Mouse (Mus musculus) ES-E14 (cell line): Measurements from ENCODE around the gene Prpf40b. TPM values are rescaled to one million over a fixed set of nuclear protein-coding genes. Genes with fewer than 3 reads are reported as not detected.

Experiments
- DNase-seq: peaks from one replicate; pipeline ENCODE4 v3.0.0-alpha.2; 2013; ENCODE audit warnings: low read depth, low spot score
- H3K27ac ChIP-seq: 2 replicates; pipeline ENCODE4 v1.5.1; 2012; ENCODE audit warnings: low read depth, mild to moderate bottlenecking, low read length, moderate library complexity, mixed read lengths; ENCODE audit not compliant: poor library complexity, insufficient read depth, severe bottlenecking
- H3K36me3 ChIP-seq: 2 replicates; pipeline ENCODE4 v1.6.1; 2012; ENCODE audit warnings: mild to moderate bottlenecking, low read length, moderate library complexity, mixed read lengths; ENCODE audit not compliant: control insufficient read depth, poor library complexity, insufficient read depth, severe bottlenecking
- H3K4me1 ChIP-seq, 2 experiments: fragments of 150-350 bp in 1 of 2; sonication (generic) in 1 of 2; 2 replicates each; pipeline ENCODE4 v1.6.1; 2012; ENCODE audit warnings: low read length in 2 of 2, mild to moderate bottlenecking in 1 of 2, mixed read lengths in 1 of 2; ENCODE audit not compliant: control insufficient read depth in 2 of 2, insufficient read depth in 2 of 2, poor library complexity in 1 of 2
- H3K4me3 ChIP-seq, 2 experiments: fragments of 150-350 bp in 1 of 2; sonication (generic) in 1 of 2; 2 replicates each; pipeline ENCODE4 v1.5.1; 2012; ENCODE audit warnings: low read length in 2 of 2, low read depth in 1 of 2, mild to moderate bottlenecking in 1 of 2, mixed read lengths in 1 of 2; ENCODE audit not compliant: insufficient read depth in 1 of 2, poor library complexity in 1 of 2, severe bottlenecking in 1 of 2
- H3K9ac ChIP-seq: 2 replicates; pipeline ENCODE4 v1.6.1; 2012; ENCODE audit warnings: low read depth, mild to moderate bottlenecking, low read length, mixed read lengths; ENCODE audit not compliant: poor library complexity, insufficient read depth, severe bottlenecking
- H3K9me3 ChIP-seq: fragments of 150-350 bp; sonication (generic); 2 replicates; pipeline ENCODE4 v1.6.1; 2012; ENCODE audit warnings: low read depth, mild to moderate bottlenecking, low read length; ENCODE audit not compliant: control insufficient read depth, insufficient read depth
- CHD2 ChIP-seq: IDR thresholded peaks from 2 replicates; pipeline ENCODE4 v1.6.1; 2014; ENCODE audit warnings: mild to moderate bottlenecking, low read depth, low read length, inconsistent platforms
- HCFC1 ChIP-seq: IDR thresholded peaks from 2 replicates; pipeline ENCODE4 v1.6.1; 2012; ENCODE audit warnings: low read length, inconsistent platforms, borderline replicate concordance; ENCODE audit not compliant: insufficient read depth
- MAFK ChIP-seq: IDR thresholded peaks from 2 replicates; pipeline ENCODE4 v1.6.1; 2014; ENCODE audit warnings: mild to moderate bottlenecking, low read depth, low read length, inconsistent platforms; ENCODE audit not compliant: insufficient read depth
- ZC3H11A ChIP-seq: IDR thresholded peaks from 2 replicates; pipeline ENCODE4 v1.6.1; 2012; ENCODE audit warnings: low read depth, mild to moderate bottlenecking, inconsistent platforms, low read length, borderline replicate concordance
- ZNF384 ChIP-seq: IDR thresholded peaks from 2 replicates; pipeline ENCODE4 v1.6.1; 2012; ENCODE audit warnings: low read depth, low read length, inconsistent platforms
- in situ Hi-C, 2 experiments: fragments of 600-800 bp; cut with MboI; formaldehyde crosslinking; loops; one replicate each; pipeline ENCODE4 v1.15.1; 2025; ENCODE audit warnings: low sequenced_read_pairs in 2 of 2, inconsistent platforms in 1 of 2; ENCODE audit not compliant: unreplicated experiment in 2 of 2
- total RNA-seq: library from RNA; depleted of rRNA; stranded (reverse); fragments of 300-350 nt; gene quantifications from 2 replicates; pipeline ENCODE4 v1.2.3, GENCODE M21; 2012

The Prpf40b gene
- total RNA-seq, 1 experiment, result 42.4 TPM

- Histone ChIP-seq H3K4me1 (peaks cover 2 to 12% of the 10 kb centered on the region in 2 experiments; a peak in 2 of 4 replicates), H3K9ac (no peak overlapping the region), H3K9me3 (no peaks in the 10 kb centered on the region), H3K36me3 (no peaks in the 10 kb centered on the region), H3K27ac (no peak overlapping the region), H3K4me3 (no peak overlapping the region)
- TF ChIP-seq CHD2, result no peak
- no peak for TF ChIP-seq HCFC1
- no peak for TF ChIP-seq ZNF384
- no peak for DNase-seq
- in situ Hi-C loops, result no loop called here
These were observed 10.2 kb upstream of the Prpf40b start for GRCm38 (mm10) chr15:99284527-99285188.

DNA sequence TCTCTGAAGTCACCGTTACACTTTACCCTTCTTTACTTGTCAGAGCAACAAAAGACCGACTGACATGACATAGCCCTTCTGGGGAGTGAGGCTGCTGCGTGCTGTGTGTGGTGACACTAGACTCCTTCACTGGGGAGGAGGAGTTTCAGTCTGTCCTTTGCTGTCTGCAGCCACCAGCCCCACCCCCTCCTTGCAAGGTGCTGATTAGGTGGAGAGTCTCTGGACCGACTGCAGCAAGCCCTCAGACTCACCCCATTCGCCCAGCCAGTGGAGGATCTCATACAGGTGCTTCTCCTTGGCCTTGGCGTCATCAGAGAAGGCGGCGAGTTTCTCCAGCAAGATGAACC is 9.7 kb upstream of the Prpf40b start:
- Histone ChIP-seq H3K9me3 (no peaks in the 10 kb centered on the region), H3K4me3 (no peak overlapping the region), H3K4me1 (peaks cover 2 to 12% of the 10 kb centered on the region in 2 experiments; a peak in 2 of 4 replicates), H3K27ac (no peak overlapping the region), H3K36me3 (no peaks in the 10 kb centered on the region), H3K9ac (no peak overlapping the region)
- in situ Hi-C loops, result no loop called here
- TF ChIP-seq ZNF384 (no peak), CHD2 (no peak), MAFK (no peak), HCFC1 (no peak), ZC3H11A (no peak)
- DNase-seq, result no peak

DNA sequence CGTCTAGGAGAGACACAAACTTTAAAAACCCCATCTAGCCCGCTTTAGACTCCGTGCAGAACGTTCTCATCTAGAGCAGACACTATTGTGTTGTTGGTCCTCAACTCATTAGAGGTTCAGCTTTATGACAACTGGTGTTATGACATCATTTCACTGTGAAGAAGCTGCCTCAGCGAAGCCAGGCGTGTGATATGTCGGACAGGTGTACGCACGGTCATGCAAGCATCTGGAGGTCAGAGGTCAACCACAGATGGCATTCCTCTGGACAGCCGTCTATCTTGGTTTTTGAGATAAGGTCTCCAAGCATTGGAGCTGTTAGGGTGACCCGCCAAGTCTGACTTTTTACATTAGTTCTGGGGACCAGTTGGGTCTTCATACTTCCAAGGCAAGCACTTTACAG is 4.3 kb upstream of the Prpf40b start:
- no peak for DNase-seq
- in situ Hi-C loops, result no loop called here
- no peaks in the 10 kb centered on the region for H3K9me3 ChIP-seq
- no peak overlapping the region for H3K9ac ChIP-seq
- TF ChIP-seq ZNF384 (no peak), MAFK (no peak)
- H3K27ac ChIP-seq, result no peak overlapping the region
- H3K4me1 ChIP-seq, result peaks cover 0 to 3% of the 10 kb centered on the region in 2 experiments; a peak in 2 of 4 replicates
- H3K36me3 ChIP-seq, result no peaks in the 10 kb centered on the region
- H3K4me3 ChIP-seq, result no peak overlapping the region

- DNase-seq, result no peak
- Histone ChIP-seq H3K27ac (no peak overlapping the region; the same call in 1 of the 2 replicates), H3K9me3 (no peaks in the 10 kb centered on the region), H3K9ac (peak overlapping the region; percentile 85), H3K4me1 (peaks cover 0 to 3% of the 10 kb centered on the region in 2 experiments; a peak in 2 of 4 replicates), H3K4me3 (peak overlapping the region; percentile 97 to 98), H3K36me3 (no peaks in the 10 kb centered on the region)
- in situ Hi-C loops, result no loop called here
- TF ChIP-seq CHD2, result no peak
These were observed 600 bp upstream of the Prpf40b start for GRCm38 (mm10) chr15:99294287-99294686.

DNA sequence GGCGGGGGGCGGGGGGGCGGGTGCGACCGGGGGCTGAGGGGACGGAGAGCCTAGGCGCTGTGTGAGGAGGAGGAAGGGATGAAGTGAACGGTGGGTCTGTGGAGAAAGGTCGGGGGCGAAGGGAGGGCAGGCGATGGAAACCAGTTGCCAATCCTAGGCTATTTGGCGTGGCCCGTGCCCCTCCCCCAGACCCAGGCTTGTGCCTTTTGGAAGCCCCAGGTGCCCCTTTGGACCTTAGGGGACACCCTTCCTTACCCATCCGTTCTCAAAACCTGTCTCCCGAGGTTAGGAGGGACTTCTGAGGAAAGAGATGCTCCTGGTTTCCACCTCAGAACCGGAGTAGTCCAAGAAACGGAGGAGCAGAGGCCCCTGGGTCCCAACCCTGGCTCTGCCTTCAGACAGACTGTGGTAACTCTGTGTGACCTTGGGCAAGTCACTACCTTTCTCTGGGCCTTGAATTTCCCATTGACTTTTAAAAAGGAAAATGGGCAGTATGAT is 646 bp downstream of the Prpf40b start, which contains the start of gene Fam186b:
TSS of gene Fam186b (minus strand) at position 405 of the 498 bp plus-strand sequence.
- no peak for TF ChIP-seq CHD2
- no peak for TF ChIP-seq ZNF384
- TF ChIP-seq ZC3H11A, result no peak
- no peak for TF ChIP-seq MAFK
- TF ChIP-seq HCFC1, result no peak
- no peak for DNase-seq
- Histone ChIP-seq H3K9me3 (no peaks in the 10 kb centered on the region), H3K4me1 (peaks cover 0 to 3% of the 10 kb centered on the region in 2 experiments; a peak in 2 of 4 replicates), H3K9ac (peak within 1 kb of the TSS; percentile 85), H3K36me3 (no peaks in the 10 kb centered on the region), H3K4me3 (peak within 1 kb of the TSS; percentile 97 to 98), H3K27ac (peak within 1 kb of the TSS; percentile 96)
- in situ Hi-C loops, result no loop called here
